Mouse (Mus musculus) hindbrain, embryonic 10.5 days (tissue): Measurements from ENCODE around the gene Tnfsf12. TPM values are rescaled to one million over a fixed set of nuclear protein-coding genes. Genes with fewer than 3 reads are reported as not detected.

ENCODE experiments used
- DNase-seq: peaks from one replicate; pipeline ENCODE4 v3.0.0-alpha.2; 2017; ENCODE audit warnings: low spot score
- H3K27ac ChIP-seq: fragments of 300-500 bp; sonication (generic); 2 replicates; pipeline ENCODE4 v1.5.1; 2016; ENCODE audit warnings: mild to moderate bottlenecking, moderate library complexity
- H3K27me3 ChIP-seq: fragments of 300-500 bp; sonication (generic); 2 replicates; pipeline ENCODE4 v1.6.1; 2016; ENCODE audit warnings: mild to moderate bottlenecking; ENCODE audit not compliant: poor library complexity, insufficient read depth, severe bottlenecking
- H3K36me3 ChIP-seq: fragments of 300-500 bp; sonication (generic); 2 replicates; pipeline ENCODE4 v1.6.1; 2016; ENCODE audit warnings: mild to moderate bottlenecking, moderate library complexity
- H3K4me1 ChIP-seq: fragments of 300-500 bp; sonication (generic); replicated peaks from 2 replicates; pipeline ENCODE4 v1.6.1; 2016; ENCODE audit warnings: mild to moderate bottlenecking
- H3K4me3 ChIP-seq: fragments of 300-500 bp; sonication (generic); 2 replicates; pipeline ENCODE4 v1.5.1; 2016; ENCODE audit warnings: mild to moderate bottlenecking, moderate library complexity
- H3K9me3 ChIP-seq: fragments of 300-500 bp; sonication (generic); 2 replicates; pipeline ENCODE4 v1.6.1; 2016; ENCODE audit warnings: mild to moderate bottlenecking, moderate library complexity
- WGBS: fragments of 180-500 bp; shearing (Covaris S2); methylation state at CpG from one replicate; pipeline ENCODE4 v1.1.7; 2016; 5-methylcytosine and 5-hydroxymethylcytosine counted together
- polyA plus RNA-seq: library from polyadenylated mRNA; unstranded; fragments of >200 nt; fragmentation: Nextera tagmentation; extraction: Ambion mirVana; gene quantifications from 2 replicates; pipeline ENCODE4 v1.2.1, GENCODE M21; 2016

Tnfsf12 gene
- polyA plus RNA-seq, 1 experiment from 2014 or later, result 2.3 TPM

DNA sequence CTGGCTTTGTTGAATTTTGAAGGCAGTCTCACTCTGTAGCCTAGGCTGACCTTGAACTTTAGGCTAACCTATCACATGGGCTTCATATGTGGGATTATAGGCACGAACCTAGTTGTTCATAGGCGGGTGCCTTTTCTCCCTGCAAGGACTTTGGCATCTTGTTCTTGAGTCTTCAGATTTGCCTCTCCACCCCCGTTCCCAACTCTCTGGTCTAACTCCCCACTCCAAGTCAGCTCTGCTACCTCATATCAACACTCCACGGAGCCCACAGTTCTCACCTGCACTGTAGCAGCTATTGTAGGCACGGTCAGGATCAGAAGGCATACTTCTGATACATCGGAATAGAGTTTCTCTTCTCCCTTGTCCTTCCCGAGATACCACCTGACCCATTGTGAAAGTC is 12.1 kb downstream of the Tnfsf12 start:
- Histone ChIP-seq H3K4me3 (no peak overlapping the region), H3K4me1 (peaks cover 50% of the 10 kb centered on the region), H3K27ac (peak overlapping the region; percentile 84; the same call in 1 of the 2 replicates), H3K9me3 (no peaks in the 10 kb centered on the region), H3K36me3 (peaks cover 21% of the 10 kb centered on the region), H3K27me3 (peaks cover 15% of the 10 kb centered on the region; the same call in 1 of the 2 replicates)
- 79% methylated on average over 7 of the region's 7 CpGs for WGBS
- DNase-seq, result no peak

DNA sequence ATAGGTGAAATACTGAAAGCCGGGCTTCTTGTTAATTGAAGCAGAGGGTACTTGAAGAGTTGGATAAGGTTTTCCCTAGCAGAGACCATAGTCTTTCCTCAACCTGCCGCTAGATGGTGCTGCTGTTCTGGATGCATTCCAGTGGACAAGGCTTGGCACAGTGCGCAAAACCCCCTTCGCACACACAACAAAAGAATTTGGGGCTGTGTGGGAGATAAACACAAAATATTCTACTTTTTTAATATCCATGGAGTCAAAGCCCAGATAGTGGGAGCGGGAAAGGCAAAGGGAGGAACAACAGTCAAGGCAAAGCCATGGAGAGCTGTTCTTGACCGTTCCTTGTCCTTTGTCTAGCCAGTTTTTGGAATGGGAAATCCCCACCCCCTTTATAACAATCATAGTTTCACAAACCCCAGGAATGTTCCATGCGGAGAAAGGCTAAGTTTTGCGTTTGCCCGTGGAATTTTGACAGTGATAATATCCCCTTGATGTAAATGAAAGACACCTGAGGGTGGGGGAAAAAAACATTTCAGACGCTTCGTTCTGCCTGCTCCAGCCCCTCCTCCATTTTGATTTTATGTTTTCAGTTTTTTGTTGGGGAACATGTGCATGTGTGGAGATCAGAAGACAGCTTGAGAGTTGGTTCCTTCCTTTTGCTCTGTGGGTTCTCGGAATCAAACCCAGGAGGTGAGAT is 12.7 kb downstream of the Tnfsf12 start:
- H3K4me1 ChIP-seq, result peaks cover 50% of the 10 kb centered on the region
- peak; percentile 90 for DNase-seq
- no peaks in the 10 kb centered on the region for H3K9me3 ChIP-seq
- peak overlapping the region; percentile 82 for H3K4me3 ChIP-seq
- H3K27ac ChIP-seq, result peak overlapping the region; percentile 84
- H3K27me3 ChIP-seq, result peaks cover 15% of the 10 kb centered on the region; the same call in 1 of the 2 replicates
- H3K36me3 ChIP-seq, result peaks cover 26% of the 10 kb centered on the region
- WGBS, result 28% methylated on average over 12 of the region's 12 CpGs

DNA sequence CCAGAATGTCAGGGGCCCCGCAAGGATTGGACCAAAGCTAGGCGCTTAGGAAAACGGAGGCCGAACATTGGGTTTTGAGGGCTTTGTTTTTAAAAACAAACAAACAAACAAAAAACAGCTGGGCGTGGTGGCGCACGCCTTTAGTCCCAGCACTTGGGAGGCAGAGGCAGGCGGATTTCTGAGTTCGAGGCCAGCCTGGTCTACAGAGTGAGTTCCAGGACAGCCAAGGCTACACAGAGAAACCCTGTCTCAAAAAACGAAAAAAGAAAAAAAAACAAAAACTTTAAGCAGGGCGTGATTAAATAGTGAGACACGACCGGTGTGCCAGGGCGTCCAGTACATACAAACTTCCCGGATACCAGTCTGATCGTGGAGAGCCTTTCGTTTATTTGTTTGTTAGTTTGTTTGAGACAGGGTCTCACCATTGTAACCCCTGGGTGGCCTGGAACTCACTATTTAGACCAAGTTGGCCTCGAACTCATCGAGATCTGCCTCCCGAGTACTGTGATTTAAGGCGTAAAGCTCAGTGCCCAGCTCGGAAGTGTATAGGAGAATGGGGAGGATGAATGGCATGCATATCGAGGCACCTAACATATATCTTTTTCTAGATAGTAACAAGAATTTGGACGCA is 13.3 kb downstream of the Tnfsf12 start:
- DNase-seq, result no peak
- Histone ChIP-seq H3K36me3 (peaks cover 33% of the 10 kb centered on the region), H3K4me3 (peak overlapping the region; percentile 82), H3K27ac (peak overlapping the region; percentile 93), H3K9me3 (no peaks in the 10 kb centered on the region), H3K27me3 (peaks cover 14% of the 10 kb centered on the region; the same call in 1 of the 2 replicates), H3K4me1 (peaks cover 50% of the 10 kb centered on the region)
- 29% methylated on average over 24 of the region's 24 CpGs for WGBS

DNA sequence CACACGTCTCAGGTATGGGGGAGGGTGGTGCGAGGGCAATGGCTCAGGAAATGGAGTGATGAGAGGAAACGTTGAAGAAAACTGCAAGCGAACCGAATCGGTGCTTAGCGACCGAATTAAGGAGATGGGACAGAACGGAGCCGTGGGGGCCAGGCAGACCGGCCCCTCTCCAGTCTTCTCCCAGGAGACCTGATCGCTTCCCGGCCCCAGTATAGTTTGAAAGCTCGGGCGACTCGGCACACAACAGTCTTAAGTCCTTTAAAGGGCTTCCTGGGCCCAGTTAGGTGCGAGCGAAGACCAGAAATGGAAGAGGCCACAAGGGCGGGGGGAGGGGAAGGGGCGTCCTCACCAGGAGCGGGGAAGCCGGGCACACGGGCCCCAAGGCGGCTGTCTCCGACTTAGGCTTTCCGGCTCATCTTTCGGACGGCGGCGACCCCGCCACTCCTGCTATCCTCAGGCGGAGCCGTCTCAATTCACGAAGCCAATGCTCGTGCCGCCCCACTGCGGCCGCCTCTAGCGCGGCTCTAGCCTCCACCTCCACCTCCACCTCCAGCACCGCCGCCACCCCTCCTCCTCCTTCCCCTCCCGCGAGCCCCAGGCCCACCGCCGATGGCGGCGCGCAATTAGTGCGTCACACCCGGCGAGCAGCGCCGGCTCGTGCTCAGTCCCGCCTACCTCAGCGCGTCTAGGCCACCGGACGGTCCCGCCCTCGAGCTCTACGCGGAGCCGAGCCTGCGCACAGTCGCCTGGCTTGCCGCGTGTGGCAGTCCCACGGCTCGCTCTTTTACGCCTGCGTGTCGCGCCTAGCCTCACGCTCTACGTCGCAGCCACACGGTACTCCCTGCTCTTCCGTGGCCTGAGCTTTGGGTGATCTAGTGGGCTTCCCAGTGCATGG is 14.1 kb downstream of the Tnfsf12 start, which contains the start of gene Senp3:
Gene Senp3, minus strand, starts transcription at position 771 of the 895 bp plus-strand sequence.
- WGBS, result under 1% methylated on average over 80 of the region's 80 CpGs
- Histone ChIP-seq H3K4me1 (peaks cover 45% of the 10 kb centered on the region), H3K4me3 (peak within 1 kb of the TSS; percentile 82), H3K27ac (peak within 1 kb of the TSS; percentile 93), H3K36me3 (peaks cover 41% of the 10 kb centered on the region), H3K9me3 (no peaks in the 10 kb centered on the region), H3K27me3 (peaks cover 7% of the 10 kb centered on the region; the same call in 1 of the 2 replicates)
- DNase-seq, result peak; percentile 98

DNA sequence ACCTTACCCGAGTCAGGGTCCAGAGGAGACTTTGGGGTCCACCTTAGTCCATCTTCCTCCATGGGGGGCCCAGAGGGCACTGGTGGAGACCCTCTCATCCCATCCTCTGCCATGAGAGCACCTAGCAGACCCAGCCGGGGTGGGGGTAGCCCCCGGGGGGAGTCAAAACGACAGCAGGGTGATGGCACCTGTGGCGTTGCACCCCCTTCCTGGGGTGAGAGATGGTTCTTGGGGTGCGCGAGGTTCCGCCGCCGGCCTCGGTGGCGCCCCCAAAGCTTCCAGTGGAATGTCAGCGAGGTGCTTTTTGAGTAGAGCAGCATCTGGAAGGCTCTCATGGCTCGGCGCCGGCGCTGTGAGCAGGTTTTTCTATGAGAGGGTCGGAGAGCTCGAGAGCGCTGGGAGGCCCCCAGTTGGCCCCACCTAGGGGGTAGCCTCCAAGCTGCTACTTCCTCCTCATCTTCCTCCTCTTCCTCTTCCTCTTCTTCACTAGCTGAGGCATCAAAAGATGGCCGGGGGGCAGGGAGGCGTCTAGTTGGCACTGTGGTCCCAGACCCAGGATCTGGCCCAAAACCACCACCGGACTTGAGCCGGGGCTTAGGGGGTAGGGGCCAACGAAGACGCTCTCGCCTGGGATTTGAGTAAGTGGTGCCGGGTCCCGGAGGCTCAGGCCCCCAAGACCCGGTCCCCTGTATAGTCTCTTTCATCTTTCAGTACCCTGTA is 15.4 kb downstream of the Tnfsf12 start:
- peaks cover 38% of the 10 kb centered on the region for H3K4me1 ChIP-seq
- H3K27ac ChIP-seq, result no peak overlapping the region; the same call in 1 of the 2 replicates
- no peak for DNase-seq
- peak overlapping the region; percentile 82 for H3K4me3 ChIP-seq
- WGBS, result 91% methylated on average over 30 of the region's 30 CpGs
- H3K36me3 ChIP-seq, result peaks cover 53% of the 10 kb centered on the region
- H3K9me3 ChIP-seq, result no peaks in the 10 kb centered on the region
- H3K27me3 ChIP-seq, result peaks cover 7% of the 10 kb centered on the region; the same call in 1 of the 2 replicates

DNA sequence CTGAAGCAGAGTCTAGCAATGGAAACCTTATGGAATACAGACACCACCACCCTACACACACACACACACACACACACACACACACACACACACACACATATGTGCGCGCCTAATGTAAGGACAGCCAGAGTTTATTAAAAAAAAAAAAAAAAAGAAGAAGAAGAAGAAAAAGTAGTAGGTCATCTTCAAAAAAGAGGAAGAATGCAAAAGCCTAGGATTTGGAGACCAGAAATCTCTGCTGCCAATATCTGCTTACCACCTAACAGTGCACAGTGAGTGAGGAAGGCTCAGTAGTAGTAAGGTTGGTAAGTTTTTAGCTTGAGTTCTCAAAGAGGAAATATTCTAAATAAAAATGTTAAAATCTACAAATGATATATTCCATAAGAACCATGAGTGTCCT is 16.5 kb downstream of the Tnfsf12 start:
- 97% methylated on average over 2 of the region's 2 CpGs for WGBS
- H3K4me3 ChIP-seq, result no peak overlapping the region
- peaks cover 65% of the 10 kb centered on the region for H3K36me3 ChIP-seq

DNA sequence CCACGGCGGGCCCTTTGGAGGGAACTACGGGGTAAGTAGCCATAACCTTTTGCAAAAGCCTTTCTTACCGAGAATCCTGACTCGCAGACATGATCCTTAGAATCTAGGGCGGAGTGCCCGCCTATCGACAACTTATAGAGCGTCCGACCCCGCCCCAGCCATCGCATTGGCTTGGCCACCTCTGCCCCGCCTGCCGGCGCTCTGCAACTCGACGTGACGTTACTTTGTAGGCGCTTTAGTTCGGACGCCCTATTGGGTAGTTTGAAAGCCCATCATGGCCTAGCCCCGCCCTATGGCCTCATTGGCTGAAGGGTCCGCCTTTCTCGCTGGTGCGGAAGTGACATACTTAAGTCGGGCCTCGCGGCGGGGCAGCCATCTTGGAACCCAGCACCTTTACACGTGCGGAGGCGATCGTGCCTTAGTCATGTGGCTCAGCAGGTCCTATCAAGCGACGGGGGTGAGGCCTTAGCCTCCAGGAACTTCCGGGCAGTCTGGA is 23.4 kb downstream of the Tnfsf12 start, which contains the start of gene Eif4a1:
Gene Eif4a1, minus strand, starts transcription at position 213 of the 496 bp plus-strand sequence.
- WGBS, result under 1% methylated on average over 36 of the region's 36 CpGs
- Histone ChIP-seq H3K9me3 (no peaks in the 10 kb centered on the region), H3K27ac (peak within 1 kb of the TSS; percentile 98), H3K4me3 (peak within 1 kb of the TSS; percentile 100), H3K4me1 (peaks cover 26% of the 10 kb centered on the region), H3K36me3 (peaks cover 89% of the 10 kb centered on the region), H3K27me3 (no peaks in the 10 kb centered on the region)
- peak; percentile 100 for DNase-seq

More for the DNA sequence above, 16.5 kb downstream of the Tnfsf12 start:
- DNase-seq, result no peak
- Histone ChIP-seq H3K4me1 (peaks cover 38% of the 10 kb centered on the region), H3K27ac (no peak overlapping the region), H3K9me3 (no peaks in the 10 kb centered on the region), H3K27me3 (no peaks in the 10 kb centered on the region; the same call in 1 of the 2 replicates)

DNA sequence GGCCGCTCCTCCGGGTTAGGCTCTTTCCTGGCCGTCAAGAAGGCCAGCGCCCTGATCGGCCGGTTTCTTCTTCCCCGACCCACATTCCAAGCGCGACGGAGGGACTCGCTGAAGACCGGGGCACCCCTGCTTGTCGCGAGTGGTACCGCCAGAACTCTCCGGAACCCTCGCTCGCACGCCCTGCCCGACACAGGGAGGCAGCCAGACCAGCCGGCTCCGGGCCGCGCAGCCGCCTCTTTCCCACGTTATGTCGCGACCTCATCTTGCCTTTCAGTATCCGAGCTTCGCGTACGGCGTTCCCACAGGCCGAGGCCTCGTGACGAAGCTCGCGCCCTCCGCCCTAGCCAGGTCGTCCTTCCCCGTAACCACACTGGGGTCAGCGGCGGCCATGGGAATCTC is 23.9 kb downstream of the Tnfsf12 start:
- Histone ChIP-seq H3K9me3 (no peaks in the 10 kb centered on the region), H3K4me1 (peaks cover 26% of the 10 kb centered on the region), H3K36me3 (peaks cover 88% of the 10 kb centered on the region), H3K4me3 (peak overlapping the region; percentile 100), H3K27me3 (no peaks in the 10 kb centered on the region), H3K27ac (peak overlapping the region; percentile 98)
- under 1% methylated on average over 43 of the region's 43 CpGs for WGBS
- DNase-seq, result no peak

DNA sequence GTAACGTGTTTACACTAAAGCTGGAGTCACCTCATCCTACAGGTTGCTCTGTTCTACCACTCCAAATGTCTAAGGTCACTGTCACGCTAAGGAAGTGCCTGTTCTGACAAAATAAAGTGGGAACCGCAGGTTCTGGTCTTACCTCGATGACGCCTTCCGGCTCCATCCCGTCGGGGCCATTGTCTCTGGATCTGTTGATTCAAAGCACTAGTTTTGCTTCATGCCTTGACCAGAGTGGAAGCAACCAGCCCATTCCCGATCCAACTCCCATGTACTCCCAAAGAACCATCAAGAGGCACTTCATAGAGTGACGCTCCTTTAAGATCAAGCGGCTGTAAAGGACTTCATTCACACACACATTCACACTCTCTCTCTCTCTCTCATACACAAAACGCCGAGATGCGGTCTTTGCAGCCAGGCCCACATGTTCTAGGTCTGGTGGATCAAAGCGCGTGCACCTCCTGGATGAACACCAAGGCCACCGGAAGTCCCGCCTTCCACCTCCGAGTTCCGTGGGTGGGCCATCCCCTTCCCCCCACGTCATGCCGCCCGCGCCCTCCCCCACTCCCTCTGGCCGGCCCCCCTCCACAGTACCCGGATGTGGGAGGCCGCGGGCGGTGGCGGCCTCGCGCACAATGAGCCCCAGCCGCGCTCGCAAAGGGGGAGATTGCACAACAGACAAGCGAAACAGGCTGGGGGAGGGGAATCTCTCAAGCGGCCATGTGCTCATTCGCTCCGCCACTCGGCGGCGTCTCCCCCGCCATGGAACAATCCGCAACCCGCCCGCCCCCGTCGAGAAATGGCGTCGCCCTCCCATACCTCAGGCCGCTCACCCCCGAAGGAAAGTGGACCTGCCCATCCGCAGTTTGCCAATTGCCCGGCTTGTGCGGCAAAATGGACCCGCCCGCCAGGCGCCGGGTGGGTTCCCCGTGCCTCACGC is 24.6 kb downstream of the Tnfsf12 start:
- H3K4me1 ChIP-seq, result peaks cover 26% of the 10 kb centered on the region
- H3K27me3 ChIP-seq, result no peaks in the 10 kb centered on the region
- H3K27ac ChIP-seq, result peak overlapping the region; percentile 98
- peak overlapping the region; percentile 100 for H3K4me3 ChIP-seq
- no peaks in the 10 kb centered on the region for H3K9me3 ChIP-seq
- peak; percentile 93 for DNase-seq
- 1% methylated on average over 61 of the region's 61 CpGs for WGBS
- peaks cover 88% of the 10 kb centered on the region for H3K36me3 ChIP-seq

DNA sequence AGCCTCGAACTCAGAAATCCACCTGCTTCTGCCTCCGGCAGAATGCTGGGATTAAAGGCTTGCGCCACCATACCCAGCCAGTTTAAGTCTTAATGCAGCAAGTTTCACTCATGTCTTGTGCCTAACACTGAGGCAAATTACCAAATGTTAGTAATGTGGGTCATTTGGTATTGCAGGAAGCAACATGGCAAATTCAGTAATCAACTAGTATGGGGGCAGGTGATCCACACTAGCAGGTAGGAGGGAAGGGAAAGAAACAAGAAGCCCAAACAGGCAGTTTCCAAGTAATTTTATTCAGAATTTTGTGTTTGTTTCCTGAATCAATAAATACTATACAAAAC is 29.0 kb downstream of the Tnfsf12 start:
- WGBS, result 89% methylated on average over 3 of the region's 3 CpGs
- peaks cover 81% of the 10 kb centered on the region for H3K36me3 ChIP-seq
- no peak for DNase-seq

More for the DNA sequence above, 29.0 kb downstream of the Tnfsf12 start:
- H3K27ac ChIP-seq, result no peak overlapping the region
- H3K9me3 ChIP-seq, result no peaks in the 10 kb centered on the region
- no peak overlapping the region for H3K4me3 ChIP-seq
- no peaks in the 10 kb centered on the region for H3K27me3 ChIP-seq
- peaks cover 39% of the 10 kb centered on the region for H3K4me1 ChIP-seq
